Mouse (Mus musculus): ENCODE results near the gene 9030624G23Rik. TPM values are rescaled to one million over a fixed set of nuclear protein-coding genes. Genes with fewer than 3 reads are reported as not detected.

The 9030624G23Rik gene
- 0.29 TPM for polyA plus RNA-seq (2017; shearing (Covaris generic))

GRCm38 (mm10) chr12:24097108-24097520 is at the start of gene 9030624G23Rik:
9030624G23Rik (minus strand) TSS chr12:24097246.

Data from effector memory CD4-positive, alpha-beta T cell, adult 7 months (primary cell).